Mouse (Mus musculus) MEL (cell line): Measurements from ENCODE around the gene Fdx1. TPM values are rescaled to one million over a fixed set of nuclear protein-coding genes. Genes with fewer than 3 reads are reported as not detected.

Source experiments
- DNase-seq: peaks from one replicate; pipeline ENCODE4 v3.0.0; 2011; ENCODE audit warnings: low read depth, low spot score
- H3K27ac ChIP-seq: 2 replicates; pipeline ENCODE4 v1.5.1; 2012; ENCODE audit warnings: low read depth, mild to moderate bottlenecking, control low read depth, low read length, moderate library complexity; ENCODE audit not compliant: control insufficient read depth
- H3K27me3 ChIP-seq, 2 experiments: fragments of 150-350 bp in 1 of 2; sonication (generic) in 1 of 2; 2 replicates each; pipeline ENCODE4 v1.6.1; 2012; ENCODE audit warnings: low read length in 2 of 2, mild to moderate bottlenecking in 2 of 2, improper control_type of control experiment in 1 of 2, moderate library complexity in 1 of 2; ENCODE audit not compliant: insufficient read depth in 2 of 2, control insufficient read depth in 1 of 2
- H3K36me3 ChIP-seq, 2 experiments: 2 replicates each; pipeline ENCODE4 v1.6.1; 2012 to 2014; ENCODE audit warnings: low read length in 2 of 2, improper control_type of control experiment in 1 of 2, inconsistent platforms in 1 of 2, mild to moderate bottlenecking in 1 of 2; ENCODE audit not compliant: insufficient read depth in 2 of 2, control insufficient read depth in 1 of 2
- H3K4me1 ChIP-seq, 2 experiments: fragments of 150-350 bp in 1 of 2; sonication (generic) in 1 of 2; 2 replicates each; pipeline ENCODE4 v1.6.1; 2012; ENCODE audit warnings: low read length in 2 of 2, improper control_type of control experiment in 1 of 2, mild to moderate bottlenecking in 1 of 2; ENCODE audit not compliant: insufficient read depth in 2 of 2, control insufficient read depth in 1 of 2
- H3K4me3 ChIP-seq, 2 experiments: fragments of 150-350 bp in 1 of 2; sonication (generic) in 1 of 2; 2 replicates each; pipeline ENCODE4 v1.5.1; 2012; ENCODE audit warnings: low read depth in 2 of 2, low read length in 2 of 2, mild to moderate bottlenecking in 2 of 2, moderate library complexity in 2 of 2, control low read depth in 1 of 2, improper control_type of control experiment in 1 of 2; ENCODE audit not compliant: control insufficient read depth in 1 of 2, insufficient read depth in 1 of 2
- H3K79me2 ChIP-seq: 2 replicates; pipeline ENCODE4 v1.6.1; 2012; ENCODE audit warnings: mild to moderate bottlenecking, low read length, moderate library complexity; ENCODE audit not compliant: control insufficient read depth, poor library complexity, insufficient read depth
- H3K9ac ChIP-seq: 2 replicates; pipeline ENCODE4 v1.6.1; 2012; ENCODE audit warnings: low read depth, mild to moderate bottlenecking, control low read depth, low read length, moderate library complexity; ENCODE audit not compliant: control insufficient read depth, poor library complexity, severe bottlenecking
- H3K9me3 ChIP-seq: fragments of 150-350 bp; sonication (generic); replicated peaks from 2 replicates; pipeline ENCODE4 v1.6.1; 2012; ENCODE audit warnings: mild to moderate bottlenecking, low read length, improper control_type of control experiment, moderate library complexity; ENCODE audit not compliant: insufficient read depth
- BHLHE40 ChIP-seq: IDR thresholded peaks from 2 replicates; pipeline ENCODE4 v1.6.1; 2012; ENCODE audit warnings: low read depth, mild to moderate bottlenecking, inconsistent platforms, low read length, improper control_type of control experiment, borderline replicate concordance
- CHD1 ChIP-seq: IDR thresholded peaks from 2 replicates; pipeline ENCODE4 v1.6.1; 2012; ENCODE audit warnings: low read depth, mild to moderate bottlenecking, inconsistent platforms, low read length, improper control_type of control experiment
- CHD2 ChIP-seq: IDR thresholded peaks from 2 replicates; pipeline ENCODE4 v1.6.1; 2011; ENCODE audit warnings: low read length, improper control_type of control experiment
- CTCF ChIP-seq, 3 experiments: IDR thresholded peaks in 2 of 3; conservative IDR thresholded peaks in 1 of 3; 2 replicates each; pipeline ENCODE4 v1.5.1; 2011 to 2012; ENCODE audit warnings: low read length in 3 of 3, low read depth in 2 of 3, mild to moderate bottlenecking in 2 of 3, improper control_type of control experiment in 1 of 3, inconsistent platforms in 1 of 3, mixed read lengths in 1 of 3, moderate library complexity in 1 of 3; ENCODE audit not compliant: control insufficient read depth in 1 of 3, insufficient read depth in 1 of 3, poor library complexity in 1 of 3, severe bottlenecking in 1 of 3
- ETS1 ChIP-seq: IDR thresholded peaks from 2 replicates; pipeline ENCODE4 v1.6.1; 2012; ENCODE audit warnings: low read depth, mild to moderate bottlenecking, inconsistent platforms, low read length, improper control_type of control experiment, moderate library complexity
- GABPA ChIP-seq: IDR thresholded peaks from 2 replicates; pipeline ENCODE4 v1.6.1; 2012; ENCODE audit warnings: low read depth, mild to moderate bottlenecking, inconsistent platforms, low read length, improper control_type of control experiment, moderate library complexity
- GATA1 ChIP-seq: IDR thresholded peaks from 2 replicates; pipeline ENCODE4 v1.6.1; 2011; ENCODE audit warnings: low read depth, low read length, improper control_type of control experiment
- HCFC1 ChIP-seq: IDR thresholded peaks from 2 replicates; pipeline ENCODE4 v1.6.1; 2012; ENCODE audit warnings: low read depth, mild to moderate bottlenecking, inconsistent platforms, low read length, improper control_type of control experiment, moderate library complexity
- JUND ChIP-seq: IDR thresholded peaks from 2 replicates; pipeline ENCODE4 v1.6.1; 2011; ENCODE audit warnings: low read depth, mild to moderate bottlenecking, improper control_type of control experiment, low read length
- KAT2A ChIP-seq: conservative IDR thresholded peaks from 2 replicates; pipeline ENCODE4 v1.6.1; 2012; ENCODE audit warnings: low read depth, low read length, improper control_type of control experiment, inconsistent platforms
- MAFK ChIP-seq: IDR thresholded peaks from 2 replicates; pipeline ENCODE4 v1.6.1; 2011; ENCODE audit warnings: low read depth, mild to moderate bottlenecking, low read length, improper control_type of control experiment, borderline replicate concordance
- MAX ChIP-seq: IDR thresholded peaks from 2 replicates; pipeline ENCODE4 v1.6.1; 2011; ENCODE audit warnings: low read length, improper control_type of control experiment
- MEF2A ChIP-seq: IDR thresholded peaks from 2 replicates; pipeline ENCODE4 v1.6.1; 2014; ENCODE audit warnings: low read depth, mild to moderate bottlenecking, inconsistent platforms, low read length, improper control_type of control experiment; ENCODE audit not compliant: poor library complexity, insufficient replicate concordance, severe bottlenecking; ENCODE audit errors: extremely low read depth
- MYC ChIP-seq: IDR thresholded peaks from 2 replicates; pipeline ENCODE4 v1.6.1; 2011; ENCODE audit warnings: low read depth, mild to moderate bottlenecking, low read length, improper control_type of control experiment, moderate library complexity
- NRF1 ChIP-seq: IDR thresholded peaks from 2 replicates; pipeline ENCODE4 v1.6.1; 2014; ENCODE audit warnings: low read depth, mild to moderate bottlenecking, inconsistent platforms, low read length, improper control_type of control experiment, moderate library complexity; ENCODE audit not compliant: poor library complexity, insufficient read depth, severe bottlenecking
- POLR2A ChIP-seq, 2 experiments: IDR thresholded peaks; 2 replicates each; pipeline ENCODE4 v1.6.1; 2011 to 2012; ENCODE audit warnings: low read length in 2 of 2, mild to moderate bottlenecking in 2 of 2, control low read depth in 1 of 2, improper control_type of control experiment in 1 of 2, low read depth in 1 of 2, moderate library complexity in 1 of 2; ENCODE audit not compliant: control insufficient read depth in 1 of 2, insufficient read depth in 1 of 2, poor library complexity in 1 of 2
- RAD21 ChIP-seq: IDR thresholded peaks from 2 replicates; pipeline ENCODE4 v1.6.1; 2011; ENCODE audit warnings: mild to moderate bottlenecking, low read depth, low read length, improper control_type of control experiment
- RCOR1 ChIP-seq: IDR thresholded peaks from 2 replicates; pipeline ENCODE4 v1.6.1; 2012; ENCODE audit warnings: low read depth, mild to moderate bottlenecking, inconsistent platforms, low read length, improper control_type of control experiment
- SIN3A ChIP-seq: IDR thresholded peaks from 2 replicates; pipeline ENCODE4 v1.6.1; 2012; ENCODE audit warnings: low read length, improper control_type of control experiment, inconsistent platforms
- TBP ChIP-seq: IDR thresholded peaks from 2 replicates; pipeline ENCODE4 v1.8.0; 2011; ENCODE audit warnings: low read depth, low read length, improper control_type of control experiment
- TCF12 ChIP-seq: IDR thresholded peaks from 2 replicates; pipeline ENCODE4 v1.6.1; 2014; ENCODE audit warnings: low read depth, mild to moderate bottlenecking, inconsistent platforms, low read length, improper control_type of control experiment, moderate library complexity
- USF1 ChIP-seq: IDR thresholded peaks from 2 replicates; pipeline ENCODE4 v1.6.1; 2014; ENCODE audit warnings: low read depth, mild to moderate bottlenecking, inconsistent platforms, low read length, improper control_type of control experiment, moderate library complexity
- ZNF384 ChIP-seq: IDR thresholded peaks from 2 replicates; pipeline ENCODE4 v1.6.1; 2012; ENCODE audit warnings: low read depth, mild to moderate bottlenecking, inconsistent platforms, low read length, improper control_type of control experiment
- polyA plus RNA-seq, 2 experiments: library from polyadenylated mRNA; stranded (reverse) in 1 of 2; unstranded in 1 of 2; fragments of >175 nt in 1 of 2; fragments of >200 nt in 1 of 2; gene quantifications; 2 replicates each; pipeline versions ENCODE4 v1.2.1 to v1.2.4; 2012; ENCODE audit warnings: low replicate concordance in 2 of 2, low read depth in 1 of 2; ENCODE audit not compliant: insufficient read length in 2 of 2, insufficient read depth in 1 of 2, missing spikeins in 1 of 2
- total RNA-seq: library from RNA; depleted of rRNA; stranded (reverse); fragments of 300-350 nt; gene quantifications from 2 replicates; pipeline ENCODE4 v1.2.3, GENCODE M21; 2012

Gene Fdx1
- total and polyA plus RNA-seq, 3 experiments: 39.3 to 40.4 TPM; not detected in 1

- Histone ChIP-seq H3K9me3 (no peaks in the 10 kb centered on the region), H3K27ac (no peak overlapping the region), H3K79me2 (no peaks in the 10 kb centered on the region), H3K4me3 (no peak overlapping the region), H3K27me3 (peaks cover 0 to 6% of the 10 kb centered on the region in 2 experiments; a peak in 2 of 4 replicates), H3K36me3 (no peaks in the 10 kb centered on the region), H3K9ac (no peak overlapping the region)
- TF ChIP-seq BHLHE40 (no peak), RCOR1 (no peak), GATA1 (no peak)
- TF ChIP-seq, all 39 proteins: peak for 0
- no peaks in the 10 kb centered on the region for H3K4me1 ChIP-seq
- DNase-seq: no peak
Measured at GRCm38 (mm10) chr9:51922756-51923155, 40.6 kb downstream of the Fdx1 start.

- Histone ChIP-seq H3K79me2 (no peaks in the 10 kb centered on the region), H3K9me3 (no peaks in the 10 kb centered on the region), H3K9ac (no peak overlapping the region), H3K27ac (no peak overlapping the region), H3K27me3 (peaks cover 0 to 3% of the 10 kb centered on the region in 2 experiments), H3K4me1 (no peaks in the 10 kb centered on the region), H3K4me3 (no peak overlapping the region), H3K36me3 (no peaks in the 10 kb centered on the region)
- TF ChIP-seq MAX (no peak), USF1 (no peak), ETS1 (no peak), MEF2A (no peak), GABPA (no peak), CHD1 (no peak), BHLHE40 (no peak)
- no peak for DNase-seq
Measured at GRCm38 (mm10) chr9:51915580-51915979, 47.8 kb downstream of the Fdx1 start.

GRCm38 (mm10) chr9:51914481-51915120 is 48.8 kb downstream of the Fdx1 start:
- Histone ChIP-seq H3K27ac (no peak overlapping the region), H3K4me3 (no peak overlapping the region), H3K79me2 (no peaks in the 10 kb centered on the region), H3K9ac (no peak overlapping the region), H3K27me3 (peaks cover 0 to 3% of the 10 kb centered on the region in 2 experiments), H3K4me1 (no peaks in the 10 kb centered on the region), H3K9me3 (no peaks in the 10 kb centered on the region), H3K36me3 (no peaks in the 10 kb centered on the region)
- no peak for TF ChIP-seq HCFC1
- TF ChIP-seq RAD21: no peak
- TF ChIP-seq BHLHE40: no peak
- TF ChIP-seq RCOR1: no peak
- TF ChIP-seq MEF2A: no peak
- no peak for TF ChIP-seq TCF12
- no peak for TF ChIP-seq MAFK
- TF ChIP-seq TBP: no peak
- TF ChIP-seq POLR2A (IDR thresholded peaks at IDR 0.05; ENCODE audit: control insufficient read depth in 1 of 2, insufficient read depth in 1 of 2, low read depth in 1 of 2, low read length in 2 of 2, poor library complexity in 1 of 2): no peak
- no peak for TF ChIP-seq SIN3A
- no peak for TF ChIP-seq CTCF (IDR thresholded peaks at IDR 0.05 in 2 of 3, conservative IDR thresholded peaks at IDR 0.05 in 1 of 3; ENCODE audit: control insufficient read depth in 1 of 3, insufficient read depth in 1 of 3, low read depth in 2 of 3, low read length in 3 of 3, poor library complexity in 1 of 3, severe bottlenecking in 1 of 3)
- no peak for TF ChIP-seq KAT2A
- no peak for TF ChIP-seq NRF1
- no peak for TF ChIP-seq JUND
- TF ChIP-seq ETS1: no peak
- no peak for TF ChIP-seq MYC
- TF ChIP-seq GATA1: no peak
- no peak for TF ChIP-seq ZNF384
- no peak for TF ChIP-seq CHD2
- no peak for TF ChIP-seq GABPA
- no peak for DNase-seq
